Mouse (Mus musculus) testis, postnatal 10 days (tissue): ENCODE measurements around the gene Vac14.

ENCODE experiments used
- DNase-seq: peaks from one replicate; pipeline ENCODE4 v3.0.0; 2021; ENCODE audit warnings: low spot score

The Vac14 gene

GRCm38 (mm10) chr8:110749500-110750170 is 131.2 kb downstream of the Vac14 start:
- no peak for DNase-seq

DNA sequence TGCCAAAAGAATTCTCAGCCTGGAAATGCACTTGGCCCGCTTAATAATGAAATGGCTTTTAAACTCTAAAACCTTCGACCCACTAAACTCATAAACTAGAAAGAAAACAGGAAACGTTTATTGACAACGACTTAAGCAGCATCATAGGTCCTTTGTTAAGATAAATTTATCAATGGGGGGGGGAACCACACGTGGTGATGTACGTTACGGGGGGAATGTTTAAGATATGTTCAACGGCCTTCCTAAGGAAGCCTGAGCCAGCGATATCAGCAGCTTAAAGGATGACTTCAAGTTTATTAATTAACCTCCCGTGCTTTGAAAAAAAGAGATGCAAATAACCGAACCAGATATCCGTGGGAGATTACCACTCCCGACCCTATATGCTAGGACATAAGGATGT is 131.9 kb downstream of the Vac14 start:
- DNase-seq, result no peak

GRCm38 (mm10) chr8:110751490-110751889 is 133.1 kb downstream of the Vac14 start:
- no peak for DNase-seq

DNA sequence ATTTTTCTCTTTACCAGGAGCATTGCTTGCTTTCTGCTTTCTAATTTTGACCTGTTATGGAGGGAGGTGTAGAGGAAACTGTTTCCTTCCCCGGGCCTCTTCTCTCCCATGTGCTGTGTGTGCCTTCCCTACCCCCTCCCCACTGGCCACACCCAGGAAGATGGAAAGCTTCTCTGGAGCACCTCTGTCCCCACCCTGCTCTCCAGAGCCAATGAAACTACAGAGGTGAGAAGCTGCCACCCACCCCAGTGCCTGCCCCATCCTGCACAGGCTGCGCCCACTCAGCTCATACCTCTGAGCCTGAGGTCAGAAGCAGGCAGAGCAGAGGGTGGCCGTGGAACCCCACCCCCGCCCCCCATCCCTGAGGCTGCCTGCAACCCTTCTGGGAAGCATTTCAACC is 136.3 kb downstream of the Vac14 start:
- no peak for DNase-seq

GRCm38 (mm10) chr8:110755511-110756170 is 137.3 kb downstream of the Vac14 start:
- DNase-seq, result no peak

DNA sequence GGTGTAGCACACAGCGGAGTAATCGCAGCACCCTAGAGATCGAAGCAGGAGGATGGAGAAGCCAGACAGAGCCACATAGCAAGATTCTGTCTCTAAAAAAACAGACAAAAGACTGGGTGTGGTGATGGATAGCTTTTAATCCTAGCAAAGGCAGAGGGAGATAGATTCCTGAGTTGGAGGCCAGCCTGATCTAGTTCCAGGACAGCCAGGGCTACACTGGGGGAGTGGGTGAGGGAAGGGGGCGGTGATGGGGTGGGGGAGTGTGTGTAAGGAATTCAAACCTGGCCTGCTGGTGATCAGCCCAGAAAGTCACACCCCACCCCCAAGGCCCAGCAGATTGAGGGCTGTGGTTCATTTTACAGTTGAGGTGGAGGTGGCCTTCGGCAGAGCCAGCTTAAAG is 137.8 kb downstream of the Vac14 start:
- no peak for DNase-seq

DNA sequence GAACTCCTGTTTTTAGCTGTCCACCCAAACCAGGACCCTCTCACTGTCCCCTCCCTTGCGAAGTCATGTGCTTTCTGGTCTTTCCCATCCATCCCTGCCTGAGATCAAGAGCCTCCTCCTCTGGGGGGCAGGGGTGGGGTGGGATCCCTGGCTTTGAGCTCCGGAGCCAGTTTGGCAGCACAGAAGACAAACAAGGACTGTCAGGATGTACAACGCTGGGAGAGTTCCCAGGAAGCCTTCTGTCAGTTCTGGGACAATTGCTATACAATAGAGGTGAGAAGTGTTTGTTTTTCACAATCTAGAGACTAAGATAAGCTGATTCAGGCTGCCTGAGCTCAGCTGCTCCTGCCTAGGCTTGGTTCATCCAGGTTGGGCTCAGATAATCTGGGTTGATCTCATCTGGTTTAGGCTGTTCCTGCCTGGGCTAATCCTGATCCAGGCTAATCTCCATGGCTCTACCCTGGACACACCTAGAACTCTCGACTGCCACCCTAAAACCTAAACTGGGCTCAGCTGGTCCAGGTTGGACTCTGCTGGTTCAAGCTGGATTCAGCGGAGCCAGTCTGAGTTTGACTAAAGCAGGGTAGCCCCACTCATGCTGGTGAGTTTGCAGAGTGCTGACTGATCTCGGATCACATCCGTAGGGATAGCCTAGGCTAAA is 142.0 kb downstream of the Vac14 start:
- DNase-seq, result no peak

DNA sequence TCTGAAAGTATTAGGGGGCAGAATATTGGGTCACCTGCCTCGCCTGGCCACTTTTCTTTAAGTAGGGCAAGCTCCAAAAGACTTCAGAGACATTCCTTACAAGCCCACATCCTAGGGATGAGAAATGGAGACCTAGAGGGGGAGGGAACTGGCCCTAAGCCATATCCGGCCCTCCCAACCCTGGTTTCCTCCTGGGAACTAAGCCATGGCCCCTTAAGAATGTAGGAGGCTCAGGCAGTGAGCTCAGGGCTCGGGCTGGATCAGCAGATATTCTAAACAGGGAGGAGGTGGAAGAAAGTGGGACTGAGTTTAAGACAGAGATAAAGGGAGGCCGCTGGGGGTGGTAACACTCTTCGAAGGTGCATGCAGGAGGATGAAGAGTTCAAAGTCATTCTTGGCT is 142.8 kb downstream of the Vac14 start:
- DNase-seq, result no peak

DNA sequence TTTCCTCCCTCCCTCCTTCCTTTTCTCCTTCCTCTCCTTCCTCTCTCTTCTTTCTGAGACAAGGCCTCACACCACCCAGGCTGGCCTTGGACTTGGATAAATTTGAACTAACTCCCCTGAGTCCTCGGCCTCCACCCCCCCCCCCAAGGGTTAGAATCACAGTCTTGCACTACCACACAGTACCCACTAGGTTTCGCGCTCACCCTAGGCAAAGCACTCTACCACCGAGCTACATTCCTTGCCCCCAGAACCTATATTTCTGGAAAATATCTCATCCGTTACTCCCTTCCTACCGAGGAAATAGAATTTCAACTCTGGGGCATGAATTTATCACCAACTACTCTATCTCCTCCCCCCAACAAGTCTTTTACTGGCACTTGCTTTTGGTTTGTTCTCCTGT is 143.6 kb downstream of the Vac14 start:
- no peak for DNase-seq

DNA sequence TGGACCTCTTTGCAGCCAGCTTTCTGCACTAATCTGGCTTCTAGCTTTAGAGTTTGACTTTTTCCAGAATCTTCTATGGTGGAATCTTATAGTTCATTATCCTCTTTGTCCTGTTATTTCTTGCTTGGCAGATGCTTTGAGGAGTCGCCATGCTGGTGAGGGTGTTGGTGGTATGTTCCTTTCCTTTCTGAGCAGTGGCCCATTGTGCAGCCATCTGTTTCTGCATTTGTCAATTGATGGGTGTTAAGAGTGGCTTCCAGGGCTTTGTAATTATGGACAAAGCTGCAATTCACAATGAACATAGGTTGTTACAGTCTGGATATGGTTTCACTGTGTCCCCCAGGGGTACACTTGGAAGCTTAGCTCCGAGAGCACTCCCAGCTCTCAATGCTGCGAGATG is 146.3 kb downstream of the Vac14 start:
- DNase-seq, result no peak

GRCm38 (mm10) chr8:110767261-110767660 is 148.9 kb downstream of the Vac14 start:
- no peak for DNase-seq
